Mouse (Mus musculus): Measurements from ENCODE around the gene Cdpf1. TPM values are rescaled to one million over a fixed set of nuclear protein-coding genes. Genes with fewer than 3 reads are reported as not detected.
"Not testable (repeated sequence)": the region's sequence is repeated elsewhere in the genome, so short reads cannot be mapped to it uniquely, and the experiment has no call there.

Cdpf1 gene
- polyA plus RNA-seq, 2 experiments from 2014 or later, result 43.6 to 52.3 TPM

GRCm38 (mm10) chr15:85808031-85808430 is 3.5 kb downstream of the Cdpf1 start:
- ATAC-seq, result no peak

- ATAC-seq, result no peak
Measured at GRCm38 (mm10) chr15:85807404-85807803, 4.1 kb downstream of the Cdpf1 start.

GRCm38 (mm10) chr15:85806886-85807285 is 4.6 kb downstream of the Cdpf1 start:
- ATAC-seq, result no peak

- ATAC-seq, result no peak
Measured at GRCm38 (mm10) chr15:85802931-85803330, 8.6 kb downstream of the Cdpf1 start.

GRCm38 (mm10) chr15:85798676-85799075 is 12.8 kb downstream of the Cdpf1 start:
- no peak for ATAC-seq

- ATAC-seq, result no peak
Measured at GRCm38 (mm10) chr15:85795516-85795915, 16.0 kb downstream of the Cdpf1 start.

- ATAC-seq, result no peak
Measured at GRCm38 (mm10) chr15:85792819-85793218, 18.7 kb downstream of the Cdpf1 start.

- ATAC-seq, result no peak
Measured at GRCm38 (mm10) chr15:85791449-85791848, 20.0 kb downstream of the Cdpf1 start.

- ATAC-seq, result no peak
Measured at GRCm38 (mm10) chr15:85788633-85789032, 22.9 kb downstream of the Cdpf1 start.

GRCm38 (mm10) chr15:85788051-85788450 is 23.4 kb downstream of the Cdpf1 start:
- ATAC-seq, result no peak

GRCm38 (mm10) chr15:85787482-85787881 is 24.0 kb downstream of the Cdpf1 start:
- no peak for ATAC-seq

GRCm38 (mm10) chr15:85786711-85787110 is 24.8 kb downstream of the Cdpf1 start:
- no peak for ATAC-seq

GRCm38 (mm10) chr15:85784341-85784740 is 27.2 kb downstream of the Cdpf1 start:
- no peak for ATAC-seq

- no peak for ATAC-seq
Measured at GRCm38 (mm10) chr15:85783146-85783545, 28.4 kb downstream of the Cdpf1 start.

GRCm38 (mm10) chr15:85778891-85779290 is 32.6 kb downstream of the Cdpf1 start:
- not testable (repeated sequence) for ATAC-seq

- ATAC-seq, result no peak
Measured at GRCm38 (mm10) chr15:85776771-85777170, 34.7 kb downstream of the Cdpf1 start.

GRCm38 (mm10) chr15:85776241-85776640 is 35.3 kb downstream of the Cdpf1 start:
- ATAC-seq, result no peak

GRCm38 (mm10) chr15:85775001-85775400 is 36.5 kb downstream of the Cdpf1 start:
- ATAC-seq, result no peak

GRCm38 (mm10) chr15:85774419-85774818 is 37.1 kb downstream of the Cdpf1 start:
- no peak for ATAC-seq

- ATAC-seq, result no peak
Measured at GRCm38 (mm10) chr15:85772146-85772740, 39.3 kb downstream of the Cdpf1 start.

GRCm38 (mm10) chr15:85771306-85772121 is 40.0 kb downstream of the Cdpf1 start:
- ATAC-seq, result no peak

GRCm38 (mm10) chr15:85768991-85769390 is 42.5 kb downstream of the Cdpf1 start:
- ATAC-seq, result no peak

GRCm38 (mm10) chr15:85766677-85767076 is 44.8 kb downstream of the Cdpf1 start:
- ATAC-seq, result no peak

GRCm38 (mm10) chr15:85765022-85765421 is 46.5 kb downstream of the Cdpf1 start:
- ATAC-seq, result no peak

Data from CD4-positive, CD25-positive, alpha-beta regulatory T cell, adult 4 months (primary cell).